Mouse (Mus musculus): ENCODE results near the gene Fam214a. TPM values are rescaled to one million over a fixed set of nuclear protein-coding genes. Genes with fewer than 3 reads are reported as not detected.
"Not testable (repeated sequence)": the region's sequence is repeated elsewhere in the genome, so short reads cannot be mapped to it uniquely, and the experiment has no call there.

Fam214a gene
- polyA plus RNA-seq, 1 experiment from 2014 or later, result 20.5 TPM

DNA sequence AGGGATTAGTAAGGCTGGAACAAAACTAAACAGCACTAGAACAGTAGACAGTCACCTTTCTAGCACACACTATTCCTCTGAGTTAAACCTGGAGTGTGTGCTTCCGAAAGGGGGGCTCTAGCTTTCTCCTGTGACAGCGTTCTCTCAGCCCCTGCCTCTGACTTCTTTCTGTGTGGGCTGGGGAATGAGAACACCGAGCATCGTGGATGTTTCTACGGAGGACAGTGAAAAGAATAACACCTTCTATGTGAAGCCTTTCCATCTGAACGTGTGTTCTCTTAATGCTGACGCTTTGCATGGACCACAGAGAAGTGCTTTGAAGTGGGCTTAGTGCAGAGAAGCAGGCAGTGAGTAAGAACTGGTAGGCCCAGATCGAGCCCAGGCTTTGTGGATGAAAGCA, 29.5 kb downstream of the Fam214a start:
- no peaks in the 10 kb centered on the region for H3K9me3 ChIP-seq (ENCODE audit: control insufficient read depth, low read length)
- no peak for ATAC-seq
- H3K27ac ChIP-seq (ENCODE audit: low read depth, low read length), result no peak overlapping the region
- H3K27me3 ChIP-seq (replicated peaks; ENCODE audit: control insufficient read depth, insufficient read depth, low read length), result no peaks in the 10 kb centered on the region
- WGBS, result 84% methylated on average over 8 of the region's 8 CpGs
- no peak overlapping the region for H3K9ac ChIP-seq (ENCODE audit: low read depth, low read length)
- H3K4me3 ChIP-seq (ENCODE audit: low read length), result no peak overlapping the region
- H3K4me2 ChIP-seq (ENCODE audit: low read length), result no peak overlapping the region
- H3K36me3 ChIP-seq (ENCODE audit: control insufficient read depth, insufficient read depth, low read length), result no peaks in the 10 kb centered on the region
- peaks cover 16% of the 10 kb centered on the region for H3K4me1 ChIP-seq (ENCODE audit: control insufficient read depth, insufficient read depth, low read depth, low read length)

DNA sequence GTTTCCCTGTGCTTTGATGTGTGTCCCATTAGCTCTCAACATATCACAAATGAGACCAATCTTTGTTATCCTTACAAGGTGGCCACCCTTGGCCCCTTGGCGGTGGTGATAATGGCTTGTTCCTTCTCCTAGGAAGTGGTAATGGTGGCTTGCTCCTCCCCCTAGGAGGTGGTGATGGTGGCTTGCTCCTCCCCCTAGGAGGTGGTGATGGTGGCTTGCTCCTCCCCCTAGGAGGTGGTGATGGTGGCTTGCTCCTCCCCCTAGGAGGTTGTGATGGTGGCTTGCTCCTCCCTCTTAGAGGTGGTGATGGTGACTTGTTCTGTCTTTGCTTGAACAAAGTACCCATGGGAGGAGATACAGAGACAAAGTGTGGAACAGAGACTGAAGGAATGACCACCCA, 30.0 kb downstream of the Fam214a start:
- ATAC-seq, result not testable (repeated sequence)
- WGBS, result 88% methylated on average over 1 of the region's 1 CpGs

DNA sequence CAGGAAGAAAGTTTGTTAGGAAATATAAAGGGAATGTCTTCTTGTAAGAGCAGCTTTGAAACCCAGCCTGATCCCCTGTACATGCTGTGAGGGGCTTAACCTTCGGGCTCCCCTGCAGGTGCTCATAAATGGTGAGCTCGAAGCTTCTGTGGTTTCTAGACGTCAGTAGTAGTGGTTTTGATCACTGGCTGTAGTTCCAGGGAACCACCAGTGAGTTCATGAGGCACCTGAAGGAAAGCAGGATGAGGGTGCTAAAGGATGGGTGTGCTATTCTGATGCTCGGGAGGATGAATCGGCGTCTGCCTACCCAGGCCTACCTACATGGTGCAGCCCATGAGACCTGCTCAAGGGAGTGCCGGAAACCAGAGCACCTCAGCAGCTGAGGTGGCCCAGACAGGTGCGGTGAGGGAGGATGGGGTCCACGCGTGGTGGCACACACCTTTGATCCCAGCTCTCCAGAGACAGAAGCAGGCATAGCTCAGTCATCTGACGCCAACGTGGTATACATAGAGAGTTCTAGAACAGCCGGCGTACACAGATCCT, 32.6 kb downstream of the Fam214a start:
- no peaks in the 10 kb centered on the region for H3K27me3 ChIP-seq (replicated peaks; ENCODE audit: control insufficient read depth, insufficient read depth, low read length)
- no peaks in the 10 kb centered on the region for H3K36me3 ChIP-seq (ENCODE audit: control insufficient read depth, insufficient read depth, low read length)
- H3K4me3 ChIP-seq (ENCODE audit: low read length), result no peak overlapping the region
- no peak overlapping the region for H3K4me2 ChIP-seq (ENCODE audit: low read length)
- no peaks in the 10 kb centered on the region for H3K4me1 ChIP-seq (ENCODE audit: control insufficient read depth, insufficient read depth, low read depth, low read length)
- WGBS, result 87% methylated on average over 14 of the region's 14 CpGs
- no peak overlapping the region for H3K27ac ChIP-seq (ENCODE audit: low read depth, low read length)
- H3K9ac ChIP-seq (ENCODE audit: low read depth, low read length), result no peak overlapping the region
- no peaks in the 10 kb centered on the region for H3K9me3 ChIP-seq (ENCODE audit: control insufficient read depth, low read length)
- no peak for ATAC-seq

More for the DNA sequence above, 30.0 kb downstream of the Fam214a start:
- H3K9me3 ChIP-seq (ENCODE audit: control insufficient read depth, low read length); H3K9ac ChIP-seq (ENCODE audit: low read depth, low read length); H3K4me3 ChIP-seq (ENCODE audit: low read length); H3K27me3 ChIP-seq (replicated peaks; ENCODE audit: control insufficient read depth, insufficient read depth, low read length); H3K27ac ChIP-seq (ENCODE audit: low read depth, low read length); H3K4me2 ChIP-seq (ENCODE audit: low read length); H3K36me3 ChIP-seq (ENCODE audit: control insufficient read depth, insufficient read depth, low read length): not testable (repeated sequence)
- peaks cover 11% of the 10 kb centered on the region for H3K4me1 ChIP-seq (ENCODE audit: control insufficient read depth, insufficient read depth, low read depth, low read length)

DNA sequence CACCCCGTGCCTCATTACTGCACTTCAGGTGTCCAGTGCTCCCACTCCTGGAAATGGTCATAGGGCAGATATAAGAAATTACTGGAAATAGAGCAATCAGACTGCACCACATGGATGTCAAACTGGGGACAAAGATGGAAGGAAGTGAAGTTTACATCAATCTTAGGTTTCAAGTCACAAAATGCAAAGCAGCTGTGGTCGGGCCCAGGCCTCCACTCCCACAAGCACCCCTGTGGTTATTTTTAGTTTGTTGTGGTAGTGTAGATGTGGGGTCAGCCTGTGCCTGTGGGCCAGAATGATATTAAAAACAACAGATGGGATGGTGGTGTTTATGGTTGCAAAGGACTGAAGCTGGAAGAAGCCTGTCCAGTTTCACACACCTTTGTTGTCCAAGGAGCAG, 33.1 kb downstream of the Fam214a start:
- no peak overlapping the region for H3K4me3 ChIP-seq (ENCODE audit: low read length)
- H3K36me3 ChIP-seq (ENCODE audit: control insufficient read depth, insufficient read depth, low read length), result no peaks in the 10 kb centered on the region
- no peak overlapping the region for H3K4me2 ChIP-seq (ENCODE audit: low read length)
- no peak overlapping the region for H3K27ac ChIP-seq (ENCODE audit: low read depth, low read length)
- H3K9me3 ChIP-seq (ENCODE audit: control insufficient read depth, low read length), result no peaks in the 10 kb centered on the region
- H3K4me1 ChIP-seq (ENCODE audit: control insufficient read depth, insufficient read depth, low read depth, low read length), result no peaks in the 10 kb centered on the region
- 68% methylated on average over 2 of the region's 2 CpGs for WGBS
- H3K9ac ChIP-seq (ENCODE audit: low read depth, low read length), result no peak overlapping the region
- no peaks in the 10 kb centered on the region for H3K27me3 ChIP-seq (replicated peaks; ENCODE audit: control insufficient read depth, insufficient read depth, low read length)
- ATAC-seq, result no peak

DNA sequence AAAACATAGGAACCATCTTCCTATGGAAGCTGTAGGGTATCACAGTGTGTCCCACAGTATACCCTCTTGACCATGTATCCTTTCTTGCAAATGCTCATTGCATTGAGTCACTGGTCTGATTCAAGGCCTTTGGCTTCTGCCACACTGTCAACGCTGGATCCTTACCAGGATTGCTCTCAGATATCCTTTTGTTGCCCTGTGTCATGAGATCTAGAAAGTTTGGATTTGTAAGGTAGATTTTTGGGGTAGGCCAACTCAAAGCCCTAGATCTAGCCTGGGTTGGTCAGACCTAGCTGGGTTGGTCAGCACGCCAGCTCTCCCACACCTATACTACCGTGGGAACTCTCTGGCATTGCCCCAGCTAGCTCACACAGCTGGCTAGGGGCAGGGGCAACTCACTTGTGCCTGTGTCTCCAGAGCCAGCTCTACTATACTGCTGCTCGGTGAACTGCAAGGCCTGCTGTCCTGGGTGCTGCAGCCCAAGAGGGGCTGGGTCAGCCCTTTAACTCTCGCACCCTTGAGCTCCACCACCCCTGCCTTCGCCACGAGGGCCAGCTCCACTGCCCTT, 36.3 kb downstream of the Fam214a start:
- Histone ChIP-seq H3K27me3 (replicated peaks; ENCODE audit: control insufficient read depth, insufficient read depth, low read length) (no peaks in the 10 kb centered on the region), H3K9me3 (ENCODE audit: control insufficient read depth, low read length) (no peaks in the 10 kb centered on the region), H3K36me3 (ENCODE audit: control insufficient read depth, insufficient read depth, low read length) (no peaks in the 10 kb centered on the region), H3K4me1 (ENCODE audit: control insufficient read depth, insufficient read depth, low read depth, low read length) (no peaks in the 10 kb centered on the region), H3K4me3 (ENCODE audit: low read length) (no peak overlapping the region), H3K4me2 (ENCODE audit: low read length) (no peak overlapping the region), H3K9ac (ENCODE audit: low read depth, low read length) (no peak overlapping the region), H3K27ac (ENCODE audit: low read depth, low read length) (no peak overlapping the region)
- ATAC-seq, result no peak
- 89% methylated on average over 7 of the region's 7 CpGs for WGBS

DNA sequence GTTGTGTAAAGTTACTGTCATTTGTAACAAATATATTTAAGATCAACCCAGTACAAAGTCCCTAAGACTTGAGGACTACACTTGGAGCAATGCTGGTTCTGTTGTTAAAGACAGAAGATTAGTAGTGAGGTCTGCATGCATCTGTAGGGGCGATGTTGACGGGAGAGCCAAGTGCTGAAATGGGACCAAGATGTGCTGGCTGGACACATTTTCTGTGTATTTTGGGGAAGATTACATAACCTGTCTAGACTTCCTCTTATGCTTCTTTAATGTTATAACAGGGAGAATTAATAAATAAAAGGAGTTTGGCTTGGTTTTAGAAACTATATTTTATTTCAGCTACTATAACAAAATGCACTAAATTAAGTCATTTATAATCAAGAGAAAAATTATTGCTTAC, 37.3 kb downstream of the Fam214a start:
- Histone ChIP-seq H3K27me3 (replicated peaks; ENCODE audit: control insufficient read depth, insufficient read depth, low read length) (no peaks in the 10 kb centered on the region), H3K27ac (ENCODE audit: low read depth, low read length) (no peak overlapping the region), H3K9me3 (ENCODE audit: control insufficient read depth, low read length) (no peaks in the 10 kb centered on the region), H3K36me3 (ENCODE audit: control insufficient read depth, insufficient read depth, low read length) (no peaks in the 10 kb centered on the region), H3K4me2 (ENCODE audit: low read length) (no peak overlapping the region), H3K4me1 (ENCODE audit: control insufficient read depth, insufficient read depth, low read depth, low read length) (no peaks in the 10 kb centered on the region), H3K4me3 (ENCODE audit: low read length) (no peak overlapping the region), H3K9ac (ENCODE audit: low read depth, low read length) (no peak overlapping the region)
- WGBS, result 82% methylated on average over 2 of the region's 2 CpGs
- no peak for ATAC-seq

DNA sequence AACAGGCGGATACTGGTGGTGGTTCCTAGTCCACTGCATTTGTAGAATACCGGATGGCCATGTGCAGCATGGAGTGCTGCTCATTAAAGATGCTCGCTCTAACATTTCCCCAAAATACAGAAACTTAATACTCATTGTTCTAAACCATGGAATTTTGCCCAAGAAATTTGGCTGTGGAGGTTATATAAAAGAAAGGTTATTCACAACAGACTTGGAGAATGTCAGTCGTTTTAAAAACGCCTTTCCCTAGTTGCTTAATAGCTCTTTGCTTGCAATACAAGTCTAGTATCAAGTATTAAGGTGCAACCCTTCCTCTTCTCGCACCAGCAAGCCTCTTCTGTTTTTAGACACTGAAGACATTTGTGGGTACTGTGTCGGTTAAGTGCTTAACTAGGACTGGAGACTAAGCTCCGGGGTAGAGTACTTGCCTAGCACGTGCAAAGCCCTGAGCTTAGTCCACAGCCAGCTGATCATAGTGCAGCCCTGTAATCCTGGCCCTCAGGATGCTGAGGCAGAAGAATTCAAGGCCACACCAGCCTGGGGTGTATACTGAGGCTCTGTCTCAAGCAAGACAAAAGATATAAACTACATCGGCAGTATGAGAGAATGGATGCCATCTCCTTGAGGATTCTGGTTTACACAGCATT, 42.0 kb downstream of the Fam214a start:
- H3K27me3 ChIP-seq (replicated peaks; ENCODE audit: control insufficient read depth, insufficient read depth, low read length), result no peaks in the 10 kb centered on the region
- WGBS, result 82% methylated on average over 10 of the region's 10 CpGs
- H3K9ac ChIP-seq (ENCODE audit: low read depth, low read length), result no peak overlapping the region
- no peaks in the 10 kb centered on the region for H3K36me3 ChIP-seq (ENCODE audit: control insufficient read depth, insufficient read depth, low read length)
- no peak overlapping the region for H3K4me2 ChIP-seq (ENCODE audit: low read length)
- H3K9me3 ChIP-seq (ENCODE audit: control insufficient read depth, low read length), result no peaks in the 10 kb centered on the region
- H3K27ac ChIP-seq (ENCODE audit: low read depth, low read length), result no peak overlapping the region
- H3K4me1 ChIP-seq (ENCODE audit: control insufficient read depth, insufficient read depth, low read depth, low read length), result no peaks in the 10 kb centered on the region
- H3K4me3 ChIP-seq (ENCODE audit: low read length), result no peak overlapping the region
- no peak for ATAC-seq

DNA sequence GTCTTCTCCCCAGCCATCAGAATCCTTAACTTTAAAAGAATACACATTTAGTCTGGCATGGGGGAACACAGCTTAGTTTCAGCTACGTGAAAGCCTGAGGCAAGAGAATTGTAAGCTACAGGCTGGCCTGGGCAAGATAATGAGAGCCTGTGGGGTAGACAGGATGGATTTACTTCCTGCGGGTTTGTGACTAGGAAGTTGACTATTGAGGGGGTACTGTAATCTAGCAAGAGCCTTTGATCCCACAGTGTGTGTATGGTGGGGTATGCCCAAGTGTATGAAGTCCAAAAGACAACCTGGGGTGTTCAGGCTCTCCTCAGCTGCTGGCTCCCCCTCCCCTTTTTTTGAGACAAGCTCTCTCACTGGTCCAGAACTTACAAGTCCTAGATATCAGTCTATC, 43.7 kb downstream of the Fam214a start:
- no peaks in the 10 kb centered on the region for H3K4me1 ChIP-seq (ENCODE audit: control insufficient read depth, insufficient read depth, low read depth, low read length)
- H3K36me3 ChIP-seq (ENCODE audit: control insufficient read depth, insufficient read depth, low read length), result no peaks in the 10 kb centered on the region
- no peaks in the 10 kb centered on the region for H3K9me3 ChIP-seq (ENCODE audit: control insufficient read depth, low read length)
- H3K27me3 ChIP-seq (replicated peaks; ENCODE audit: control insufficient read depth, insufficient read depth, low read length), result no peaks in the 10 kb centered on the region
- ATAC-seq, result no peak
- no peak overlapping the region for H3K4me2 ChIP-seq (ENCODE audit: low read length)
- no peak overlapping the region for H3K9ac ChIP-seq (ENCODE audit: low read depth, low read length)
- H3K27ac ChIP-seq (ENCODE audit: low read depth, low read length), result no peak overlapping the region
- WGBS, result 64% methylated on average over 2 of the region's 2 CpGs
- H3K4me3 ChIP-seq (ENCODE audit: low read length), result no peak overlapping the region

DNA sequence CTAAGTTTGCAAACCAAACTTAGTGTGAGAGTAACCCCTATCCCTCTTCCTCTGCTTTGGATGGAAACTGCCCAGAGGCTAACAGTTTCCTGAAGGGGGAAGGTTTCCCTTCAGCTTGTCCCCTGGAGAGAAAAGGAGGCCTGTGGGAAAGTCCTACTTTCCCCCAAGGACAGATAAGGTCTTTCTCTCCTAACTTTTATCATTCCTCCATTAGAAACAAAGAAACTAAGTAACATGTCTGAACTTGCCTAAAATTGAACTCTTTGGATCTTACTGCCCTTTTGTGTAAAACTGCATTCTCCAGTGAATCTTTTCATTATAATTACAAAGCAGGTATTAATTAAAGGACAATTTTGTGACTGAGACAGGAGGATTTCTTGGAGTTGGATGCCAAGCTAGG, 45.3 kb downstream of the Fam214a start:
- no peaks in the 10 kb centered on the region; the same call in 1 of the 2 replicates for H3K4me1 ChIP-seq (ENCODE audit: control insufficient read depth, insufficient read depth, low read depth, low read length)
- no peak for ATAC-seq
- no peak overlapping the region for H3K27ac ChIP-seq (ENCODE audit: low read depth, low read length)
- H3K9ac ChIP-seq (ENCODE audit: low read depth, low read length), result no peak overlapping the region
- H3K27me3 ChIP-seq (replicated peaks; ENCODE audit: control insufficient read depth, insufficient read depth, low read length), result no peaks in the 10 kb centered on the region
- H3K4me2 ChIP-seq (ENCODE audit: low read length), result no peak overlapping the region
- H3K9me3 ChIP-seq (ENCODE audit: control insufficient read depth, low read length), result no peaks in the 10 kb centered on the region
- H3K4me3 ChIP-seq (ENCODE audit: low read length), result no peak overlapping the region
- H3K36me3 ChIP-seq (ENCODE audit: control insufficient read depth, insufficient read depth, low read length), result no peaks in the 10 kb centered on the region
